Mouse (Mus musculus) megakaryocyte, embryonic 14.5 days (primary cell): Measurements from ENCODE around the gene Ap2a1.

Source experiments
- FLI1 ChIP-seq: IDR thresholded peaks from 2 replicates; pipeline ENCODE4 v1.6.1; 2012; ENCODE audit warnings: low read length, inconsistent platforms, mixed read lengths
- GATA1 ChIP-seq: IDR thresholded peaks from 3 replicates; pipeline ENCODE4 v1.6.1; 2012; ENCODE audit warnings: mixed read lengths, low read length, inconsistent platforms, borderline replicate concordance

DNA sequence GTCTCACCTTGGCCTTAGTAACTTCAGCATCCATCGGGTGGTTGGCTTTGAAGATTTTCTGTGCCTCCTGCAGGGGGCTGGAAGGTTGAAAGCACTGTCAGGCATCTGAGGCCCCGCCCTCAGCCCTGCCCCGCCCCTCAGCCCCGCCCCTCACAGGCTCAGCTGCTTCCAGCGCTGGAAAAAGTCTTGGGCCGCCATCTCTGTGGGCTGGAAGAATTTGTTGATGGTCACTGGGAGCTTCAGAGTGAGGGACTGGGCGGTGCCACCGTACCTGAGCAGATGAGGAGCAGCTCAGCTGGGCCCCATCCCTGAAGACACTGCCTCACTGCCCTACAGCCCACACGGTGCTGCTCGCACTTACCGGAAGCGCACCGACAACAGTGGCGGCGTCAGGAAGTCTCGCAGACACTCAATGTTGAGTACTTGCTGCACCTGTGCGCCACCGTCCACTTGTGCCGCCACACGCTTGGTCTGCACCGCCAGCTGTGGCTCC, 28.0 kb downstream of the Ap2a1 start:
- TF ChIP-seq GATA1 (no peak), FLI1 (no peak)
